Mouse (Mus musculus): ENCODE measurements around the gene Stard3nl.
A peak's percentile ranks its signal among the peaks of the same experiment; 100 is the strongest.
"Not testable (repeated sequence)": the region's sequence is repeated elsewhere in the genome, so short reads cannot be mapped to it uniquely, and the experiment has no call there.

The Stard3nl gene

DNA sequence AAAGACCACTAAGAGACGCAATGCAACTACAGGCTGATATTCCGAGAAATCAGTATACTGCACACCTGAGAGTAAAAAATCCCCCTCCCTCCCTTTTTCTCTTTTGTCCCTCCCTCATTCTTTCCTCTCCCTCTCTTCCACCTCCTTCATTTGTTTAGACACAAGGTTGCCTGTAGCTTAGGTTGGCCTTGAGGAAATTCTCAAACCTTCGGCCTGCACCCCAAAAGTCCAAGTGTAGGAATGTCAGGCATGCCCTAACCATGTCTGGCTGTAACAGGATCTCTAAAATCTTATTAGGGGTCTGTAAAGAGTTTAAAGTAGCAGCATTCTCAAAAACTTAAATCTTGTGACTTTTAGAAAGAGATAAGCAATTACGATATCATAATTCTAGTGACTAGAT lies 10.4 kb downstream of the Stard3nl start:
- DNase-seq (ENCODE audit: low read depth, low spot score), result no peak

DNA sequence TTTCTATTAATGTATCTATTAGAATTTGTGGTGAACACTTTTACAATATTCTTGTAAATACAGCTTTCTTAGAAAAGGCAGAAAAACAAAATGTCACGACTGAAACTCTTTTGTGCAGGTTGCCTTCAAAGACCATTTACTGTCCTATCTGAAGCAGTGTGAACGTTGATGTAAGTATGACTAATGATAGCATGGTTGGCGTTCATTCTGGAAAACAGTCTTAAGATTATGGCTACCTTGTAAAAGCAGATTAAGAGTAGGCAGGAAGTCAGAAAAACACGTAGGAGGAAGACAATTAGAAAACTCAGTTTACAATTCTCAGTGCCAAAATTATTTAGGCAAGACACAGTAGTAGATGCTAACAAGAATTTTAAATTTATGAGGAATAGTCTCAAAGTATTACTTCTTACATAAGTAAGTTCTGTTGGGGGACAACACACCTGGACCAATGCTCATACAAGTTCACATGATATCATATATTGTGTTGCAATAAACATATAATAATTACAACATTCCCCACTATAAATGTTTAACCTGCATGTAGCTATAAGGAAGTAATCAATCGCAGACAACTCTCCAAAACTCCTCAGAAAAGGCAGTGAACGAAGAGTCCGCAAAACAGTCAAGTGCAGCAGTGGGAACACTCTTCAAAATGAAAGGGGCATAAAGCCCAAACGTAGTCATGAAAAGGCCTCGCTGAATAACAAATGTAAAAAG lies 14.3 kb downstream of the Stard3nl start:
- DNase-seq (ENCODE audit: low read depth, low spot score), result no peak

DNA sequence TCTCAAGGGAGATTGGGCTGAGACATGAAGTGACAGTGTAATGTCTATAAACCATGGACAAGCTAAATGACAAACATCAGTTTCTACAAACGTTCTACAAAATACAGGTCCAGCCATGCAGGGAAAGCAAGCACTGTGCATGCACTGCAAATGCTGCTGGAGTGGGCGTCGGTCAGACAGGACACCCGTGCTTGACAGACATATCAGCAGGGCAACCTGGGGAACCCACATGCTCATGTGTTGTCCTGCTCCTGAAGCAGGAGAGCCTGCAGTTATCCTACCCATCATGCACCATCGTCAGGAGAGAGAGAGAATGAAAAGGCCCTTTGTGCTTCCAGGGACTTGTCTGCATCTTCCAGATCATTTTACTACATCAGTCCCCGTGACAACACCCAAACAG lies 16.3 kb downstream of the Stard3nl start:
- DNase-seq (ENCODE audit: low read depth, low spot score), result no peak

DNA sequence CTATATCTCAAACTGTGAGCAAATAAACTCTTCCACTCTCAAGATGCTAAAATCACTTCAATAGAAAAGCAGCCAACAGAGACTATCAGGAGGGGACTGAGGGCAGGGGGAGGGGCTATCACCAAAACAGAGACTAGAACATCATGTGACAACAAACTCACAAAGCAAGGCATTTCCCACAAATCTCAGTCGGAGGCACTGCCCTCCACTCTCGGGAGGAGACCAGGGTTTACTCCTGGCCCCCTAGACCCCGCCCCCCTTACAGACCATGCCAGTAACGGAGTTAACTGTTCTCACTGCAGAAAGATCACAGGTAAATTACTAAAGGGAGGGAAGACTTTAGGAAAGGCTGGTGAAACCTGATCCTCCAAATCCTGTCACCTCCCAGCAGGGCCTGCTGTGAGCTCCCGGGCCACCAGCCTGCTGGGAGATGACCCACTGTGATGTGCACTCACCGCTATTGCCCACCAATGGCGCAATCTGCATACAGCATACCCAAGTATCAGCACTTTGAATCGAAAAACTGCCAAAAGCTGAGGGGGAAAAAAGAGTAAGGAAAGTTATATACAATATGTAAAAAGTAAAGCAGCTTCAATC lies 23.4 kb downstream of the Stard3nl start:
- DNase-seq (ENCODE audit: low read depth, low spot score), result no peak

DNA sequence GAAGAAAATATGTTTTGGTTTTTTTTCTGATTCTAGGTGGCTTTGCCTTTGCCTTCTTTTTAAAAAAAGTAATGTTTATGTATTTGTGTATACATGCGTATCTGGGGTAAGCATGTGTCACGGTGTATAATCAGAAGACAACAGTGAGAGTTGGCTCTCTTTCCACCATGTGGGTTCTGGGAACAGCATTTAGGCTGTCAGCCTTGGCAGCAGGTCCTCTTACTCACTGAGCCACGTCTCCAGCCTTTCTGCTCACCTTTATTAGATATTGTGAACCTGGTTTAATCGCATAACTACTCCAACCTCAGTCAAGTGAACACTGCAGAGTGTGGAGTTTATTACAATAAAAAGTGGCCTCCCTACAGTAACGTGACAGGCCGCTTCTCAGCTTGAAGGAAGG lies 26.8 kb downstream of the Stard3nl start:
- no peak for DNase-seq (ENCODE audit: low read depth, low spot score)

DNA sequence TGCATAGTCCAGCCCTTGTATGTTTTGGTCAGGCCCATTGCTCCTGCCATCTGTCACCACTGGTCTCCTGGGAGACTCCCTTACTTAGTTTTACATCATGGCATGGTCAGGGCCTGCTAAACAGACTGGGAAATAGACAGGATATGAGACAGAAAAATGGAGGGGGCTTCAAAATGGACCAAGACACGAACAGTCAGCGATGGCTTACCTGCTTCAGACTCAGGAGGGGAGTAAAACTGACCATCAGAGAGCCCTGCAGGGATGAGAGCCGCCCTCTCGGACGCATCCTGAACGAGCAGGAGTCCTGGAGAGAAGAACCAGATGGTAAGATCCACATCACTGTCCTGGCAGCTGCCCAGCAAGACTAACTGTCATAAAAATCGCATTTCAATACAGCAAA lies 28.1 kb downstream of the Stard3nl start:
- no peak for DNase-seq (ENCODE audit: low read depth, low spot score)

DNA sequence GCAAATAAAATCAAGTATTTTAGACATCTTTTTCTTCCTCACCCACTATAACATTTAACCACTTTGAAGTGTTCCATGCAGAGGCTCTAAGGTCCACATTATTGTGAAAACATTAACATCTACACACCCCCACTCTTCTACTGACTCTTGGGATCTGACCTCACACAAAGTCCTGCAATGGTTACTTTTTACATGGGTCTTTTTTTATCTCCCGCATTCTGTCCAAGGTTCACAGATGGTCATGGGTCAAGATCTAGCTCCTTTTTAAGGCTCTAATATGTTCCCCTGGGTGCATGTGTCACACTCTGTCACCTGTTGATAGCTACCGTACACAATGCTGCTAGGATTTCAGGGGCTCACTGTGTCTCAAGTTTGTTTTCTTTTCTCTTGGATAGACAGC lies 28.7 kb downstream of the Stard3nl start:
- DNase-seq (ENCODE audit: low read depth, low spot score), result no peak

DNA sequence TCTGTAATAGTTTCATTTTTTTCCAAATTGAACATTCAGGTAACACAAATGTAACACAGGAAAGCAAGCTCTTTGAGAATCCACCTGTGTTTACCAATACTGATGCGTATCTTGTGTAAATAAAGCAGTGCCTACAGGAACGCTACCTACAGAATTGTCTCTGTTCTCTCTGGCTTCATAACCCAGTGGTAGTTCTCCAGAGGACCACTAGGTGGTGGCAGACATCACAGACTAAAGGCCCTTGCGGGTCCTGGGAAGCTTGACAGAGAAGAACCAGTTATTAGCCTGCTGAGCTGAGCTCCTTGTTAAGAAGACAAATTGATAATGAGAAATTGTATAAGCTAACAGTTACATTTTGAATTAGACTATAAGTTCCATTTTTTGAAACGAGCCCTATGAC lies 30.0 kb downstream of the Stard3nl start:
- peak; percentile 82 for DNase-seq (ENCODE audit: low read depth, low spot score)

DNA sequence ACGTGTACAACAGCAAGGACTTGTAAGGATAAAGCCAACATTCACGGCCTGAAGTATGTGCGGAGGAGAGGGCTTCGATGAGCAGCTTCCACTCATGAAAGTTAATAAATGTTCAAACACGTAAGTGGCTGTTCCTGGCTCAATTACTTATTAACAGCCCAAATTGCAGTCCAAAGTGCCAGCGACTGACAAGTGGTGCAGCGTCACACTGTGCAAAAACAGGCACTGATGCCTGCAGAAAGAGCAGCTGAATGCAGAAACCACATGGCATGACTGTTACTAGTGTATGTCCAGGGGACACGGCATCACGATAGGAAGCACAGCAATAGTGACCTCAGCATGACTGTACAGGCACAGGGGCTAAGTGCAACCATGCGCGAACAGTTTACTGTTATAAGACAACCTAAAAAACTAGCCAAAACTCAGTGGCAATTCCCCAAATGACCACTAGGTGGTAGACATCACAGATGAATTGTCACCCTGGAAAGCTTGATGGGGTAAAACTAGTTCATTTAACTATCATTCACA lies 31.3 kb downstream of the Stard3nl start:
- peak; percentile 78 for DNase-seq (ENCODE audit: low read depth, low spot score)

DNA sequence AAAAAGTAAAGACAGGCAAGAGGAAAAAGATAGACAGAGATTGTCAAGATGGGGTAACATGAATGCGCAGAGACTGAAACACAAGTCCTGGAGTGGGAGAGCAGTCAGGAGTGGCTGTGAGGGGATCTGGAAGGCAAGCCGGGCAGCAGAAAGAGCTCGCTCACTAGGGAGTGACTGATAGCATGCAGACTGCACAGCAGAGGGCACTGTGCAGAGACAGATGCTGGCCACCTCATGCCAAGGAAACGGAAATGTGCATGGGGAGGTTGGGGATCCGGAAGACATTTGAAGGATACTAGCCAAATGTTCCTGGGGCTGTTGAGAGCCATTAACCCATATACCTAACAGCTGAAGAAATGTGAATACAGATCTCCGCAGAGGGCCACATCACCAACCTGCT lies 33.2 kb downstream of the Stard3nl start:
- peak; percentile 12 for DNase-seq (ENCODE audit: low read depth, low spot score)

DNA sequence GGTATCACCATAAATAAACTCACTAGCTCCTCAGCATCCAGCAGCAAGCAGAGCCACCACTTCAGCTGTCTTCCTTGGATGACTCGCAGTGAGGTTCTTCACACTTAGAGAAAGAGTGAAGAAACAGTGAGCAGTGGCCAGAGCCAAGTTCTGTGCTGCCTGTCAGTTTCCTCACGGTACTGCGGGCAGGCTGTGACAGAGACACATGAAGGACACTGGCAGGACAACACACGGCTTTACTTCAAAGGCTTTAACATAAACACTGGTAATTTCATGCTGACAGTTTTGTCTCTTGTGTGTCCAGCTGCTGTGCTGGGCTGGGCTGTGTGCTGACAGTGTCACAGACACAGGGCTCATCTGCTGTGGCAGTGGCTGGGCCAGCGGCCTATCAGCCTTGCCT lies 37.6 kb downstream of the Stard3nl start:
- DNase-seq (ENCODE audit: low read depth, low spot score), result no peak

DNA sequence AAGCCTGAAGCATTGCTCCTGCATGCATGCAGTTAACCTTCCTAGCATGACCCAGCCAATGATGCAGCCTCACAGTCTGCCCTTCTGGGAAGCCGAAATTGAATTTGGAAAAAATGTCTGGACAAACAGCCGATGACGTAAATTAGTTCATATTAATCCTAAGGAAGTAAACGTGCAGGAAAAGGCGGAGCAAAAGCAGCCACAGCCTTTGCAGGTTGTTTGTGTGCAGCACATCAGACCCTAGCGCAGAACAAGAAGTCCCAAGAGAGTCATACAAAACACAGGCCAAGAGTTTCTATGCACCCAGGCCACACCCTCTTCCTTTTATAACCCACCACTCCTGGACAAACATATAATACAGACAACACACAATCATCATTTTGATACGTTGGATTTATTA lies 38.3 kb downstream of the Stard3nl start:
- peak; percentile 8 for DNase-seq (ENCODE audit: low read depth, low spot score)

DNA sequence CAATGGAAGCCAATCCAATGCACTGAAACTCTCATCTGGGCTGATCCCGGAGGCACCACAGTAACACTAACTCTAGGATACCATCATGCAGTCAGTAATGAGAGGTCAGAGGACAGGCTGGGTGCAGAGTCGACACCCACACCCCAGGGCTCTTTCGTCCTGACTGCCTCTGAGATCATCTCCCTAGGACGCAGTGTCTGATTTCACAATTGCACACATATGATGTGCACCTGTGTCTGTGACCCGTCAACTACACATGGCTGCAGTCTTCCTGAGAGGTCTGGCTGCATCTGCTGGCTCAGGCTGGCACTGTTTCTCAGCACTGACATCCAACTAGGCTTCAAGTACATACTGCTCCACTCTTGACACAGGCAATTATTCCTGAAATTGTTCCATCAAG lies 38.9 kb downstream of the Stard3nl start:
- peak; percentile 20 for DNase-seq (ENCODE audit: low read depth, low spot score)

DNA sequence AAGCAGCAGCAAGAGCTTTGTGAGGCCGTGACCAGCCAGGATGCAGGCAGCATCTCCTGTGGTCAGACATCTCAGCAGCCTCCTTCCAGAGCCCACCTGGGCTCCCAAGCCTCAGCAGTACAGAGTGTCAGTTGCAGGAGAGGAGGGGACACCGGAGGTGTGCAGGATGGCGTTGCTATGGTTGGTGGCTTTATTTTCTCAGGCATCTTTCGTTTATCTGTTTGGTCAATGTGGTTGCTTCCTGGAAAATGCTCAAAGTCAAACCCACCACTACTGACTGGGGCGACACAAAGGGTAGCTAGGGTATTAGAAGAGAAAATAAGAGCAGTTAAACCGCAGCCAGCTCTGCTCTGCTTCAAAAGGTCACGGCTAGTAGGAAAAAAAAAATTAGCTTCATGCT lies 39.5 kb downstream of the Stard3nl start:
- DNase-seq (ENCODE audit: low read depth, low spot score), result peak; percentile 28

DNA sequence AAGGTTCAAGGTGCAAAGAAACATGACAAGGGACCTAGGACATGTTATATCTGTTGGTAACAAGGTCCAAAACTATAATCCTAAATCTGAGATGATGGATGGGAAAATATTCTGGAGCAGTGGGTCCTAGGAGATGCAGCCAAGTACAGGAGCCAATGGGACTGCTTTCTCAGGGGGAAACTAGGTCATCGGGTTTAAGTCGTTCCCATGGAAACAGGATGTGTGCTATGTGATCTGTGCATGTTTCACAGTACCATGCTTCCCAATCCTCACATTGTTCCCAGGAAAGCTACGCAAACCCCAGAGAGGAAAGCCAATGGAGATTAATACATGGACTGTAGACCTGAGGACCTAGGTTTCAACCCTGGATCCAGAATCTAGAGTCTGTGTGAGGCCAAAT lies 42.8 kb downstream of the Stard3nl start:
- no peak for DNase-seq (ENCODE audit: low read depth, low spot score)

DNA sequence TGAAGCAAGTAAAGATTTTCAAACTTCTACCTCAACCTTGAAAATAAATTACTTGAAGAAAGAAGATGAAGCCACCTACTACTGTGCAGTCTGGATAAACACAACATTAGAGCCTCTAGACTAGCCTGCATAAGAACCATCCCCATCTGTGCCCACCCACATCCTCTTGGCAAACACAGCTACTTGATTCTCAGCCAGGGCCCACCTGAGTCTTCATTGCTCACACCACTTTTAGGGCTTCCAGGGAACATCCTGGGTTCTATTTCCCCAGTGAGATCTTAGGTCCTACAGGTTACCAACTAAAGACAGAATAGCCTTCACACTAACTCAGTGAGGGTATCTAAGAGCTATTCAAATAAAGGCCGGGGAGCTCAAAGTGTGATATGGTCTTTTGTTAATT lies 55.2 kb downstream of the Stard3nl start:
- not testable (repeated sequence) for DNase-seq (ENCODE audit: low read depth, low spot score)

DNA sequence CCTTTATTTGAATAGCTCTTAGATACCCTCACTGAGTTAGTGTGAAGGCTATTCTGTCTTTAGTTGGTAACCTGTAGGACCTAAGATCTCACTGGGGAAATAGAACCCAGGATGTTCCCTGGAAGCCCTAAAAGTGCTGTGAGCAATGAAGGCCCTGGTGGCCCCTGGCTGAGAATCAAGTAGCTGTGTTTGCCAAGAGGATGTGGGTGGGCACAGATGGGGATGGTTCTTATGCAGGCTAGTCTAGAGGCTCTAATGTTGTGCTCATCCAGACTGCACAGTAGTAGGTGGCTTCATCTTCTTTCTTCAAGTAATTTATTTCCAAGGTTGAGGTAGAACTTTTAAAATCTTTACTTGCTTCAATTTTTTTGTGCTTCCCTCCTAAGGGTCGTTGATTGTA lies 59.3 kb downstream of the Stard3nl start:
- not testable (repeated sequence) for DNase-seq (ENCODE audit: low read depth, low spot score)
